Mouse (Mus musculus): ENCODE results near the gene Trim11. TPM values are rescaled to one million over a fixed set of nuclear protein-coding genes. Genes with fewer than 3 reads are reported as not detected.

The Trim11 gene
- polyA plus RNA-seq, 1 experiment from 2014 or later = 36.1 TPM

DNA sequence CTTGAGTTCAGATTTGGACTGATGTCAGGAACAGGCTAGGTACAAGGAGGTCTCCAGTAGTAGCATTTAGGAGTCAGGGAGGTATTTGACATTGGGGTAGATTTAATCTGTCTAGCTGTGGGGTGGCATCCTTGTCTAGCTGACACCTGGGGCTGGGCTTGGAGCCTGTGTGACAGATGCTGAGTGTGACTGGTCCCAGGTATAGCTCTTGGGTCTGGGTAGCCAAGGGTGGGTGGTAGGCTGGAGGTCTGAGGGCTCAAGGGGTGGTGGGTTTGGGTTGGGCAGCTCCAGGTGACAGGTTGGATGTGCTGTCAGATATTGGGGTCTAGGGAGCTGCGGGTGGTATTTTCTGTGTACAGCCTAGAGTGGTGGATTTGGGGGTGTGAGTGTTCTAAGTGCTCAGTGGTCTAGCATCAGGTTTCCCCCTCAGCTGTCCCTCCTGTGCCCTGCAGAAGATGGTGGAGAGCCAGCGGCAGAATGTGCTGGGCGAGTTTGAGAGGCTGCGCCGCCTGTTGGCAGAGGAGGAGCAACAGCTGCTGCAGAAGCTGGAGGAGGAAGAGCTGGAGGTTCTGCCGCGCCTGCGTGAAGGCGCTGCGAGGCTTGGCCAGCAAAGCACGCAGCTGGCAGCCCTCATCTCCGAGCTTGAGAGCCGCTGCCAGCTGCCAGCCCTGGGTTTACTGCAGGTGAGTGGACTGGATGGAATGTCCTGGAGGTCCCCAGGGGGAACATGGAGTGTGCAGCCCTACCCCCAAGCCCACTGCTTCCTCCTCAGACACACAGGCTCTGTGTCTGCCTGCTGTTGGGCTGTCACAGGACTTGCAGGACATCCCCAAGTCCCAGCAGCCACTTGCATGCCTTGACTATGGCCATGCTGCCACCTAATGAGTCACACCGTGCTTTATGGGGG lies 3.9 kb downstream of the Trim11 start:
- H3K4me2 ChIP-seq (ENCODE audit: low read length) = peak overlapping the region; percentile 13; the same call in 1 of the 2 replicates
- H3K27me3 ChIP-seq (ENCODE audit: control insufficient read depth, insufficient read depth, low read length) = no peaks in the 10 kb centered on the region
- H3K36me3 ChIP-seq (ENCODE audit: control insufficient read depth, insufficient read depth, low read length) = peaks cover 52% of the 10 kb centered on the region
- no peak for ATAC-seq (ENCODE audit: insufficient number of reproducible peaks, insufficient read depth, low FRiP score, low read depth)
- H3K27ac ChIP-seq (replicated peaks in 1 of 2; ENCODE audit: control insufficient read depth in 1 of 2, insufficient read depth in 1 of 2, low read depth in 2 of 2, low read length in 2 of 2) = peak overlapping the region in 1 of 2 experiments; percentile 69; a peak in 2 of 4 replicates
- WGBS = 44% methylated on average over 14 of the region's 14 CpGs
- H3K4me3 ChIP-seq (ENCODE audit: control insufficient read depth in 1 of 2, insufficient read depth in 1 of 2, low read depth in 1 of 2, low read length in 2 of 2) = no peak overlapping the region
- H3K9ac ChIP-seq (ENCODE audit: low read length) = peak overlapping the region; percentile 41
- no peaks in the 10 kb centered on the region for H3K9me3 ChIP-seq (ENCODE audit: control insufficient read depth, low read length)
- peaks cover 60 to 80% of the 10 kb centered on the region in 2 experiments for H3K4me1 ChIP-seq (ENCODE audit: control insufficient read depth in 2 of 2, insufficient read depth in 2 of 2, low read length in 2 of 2)

DNA sequence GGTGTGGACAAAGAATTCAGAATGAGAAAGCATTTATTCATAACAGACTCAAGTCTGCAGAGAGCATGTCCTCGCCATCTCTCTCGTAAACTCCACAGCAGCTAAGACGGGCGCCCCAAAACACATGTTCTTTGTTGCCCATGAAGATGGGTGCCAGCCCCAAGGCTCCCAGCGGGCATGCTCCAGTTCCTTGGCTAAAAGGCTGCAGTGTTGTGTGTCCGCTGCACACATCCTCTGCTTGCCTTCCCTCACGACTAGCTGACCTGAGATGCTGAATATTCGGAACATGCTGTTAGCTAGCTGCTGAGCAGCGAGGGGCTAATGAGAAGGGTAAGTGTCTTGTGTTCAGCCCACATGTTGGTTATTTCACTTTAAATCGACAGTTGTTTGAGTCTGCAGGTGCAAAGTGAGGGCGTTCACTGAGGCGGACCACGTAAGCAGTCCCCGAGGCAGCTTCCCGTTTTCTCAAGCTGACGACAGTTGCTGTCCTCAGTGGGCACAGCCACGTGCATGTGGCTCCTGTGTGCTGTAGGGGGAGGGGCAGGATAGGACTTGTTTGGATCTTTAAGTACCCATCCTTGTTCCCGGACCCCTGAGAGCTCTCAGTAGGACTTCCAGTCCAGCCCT lies 4.7 kb downstream of the Trim11 start:
- Histone ChIP-seq H3K27ac (replicated peaks in 1 of 2; ENCODE audit: control insufficient read depth in 1 of 2, insufficient read depth in 1 of 2, low read depth in 2 of 2, low read length in 2 of 2) (peak overlapping the region; percentile 10 to 69; a peak in 3 of 4 replicates), H3K27me3 (ENCODE audit: control insufficient read depth, insufficient read depth, low read length) (no peaks in the 10 kb centered on the region), H3K9ac (ENCODE audit: low read length) (peak overlapping the region; percentile 41), H3K4me3 (ENCODE audit: control insufficient read depth in 1 of 2, insufficient read depth in 1 of 2, low read depth in 1 of 2, low read length in 2 of 2) (no peak overlapping the region), H3K4me2 (ENCODE audit: low read length) (peak overlapping the region; percentile 13; the same call in 1 of the 2 replicates), H3K4me1 (ENCODE audit: control insufficient read depth in 2 of 2, insufficient read depth in 2 of 2, low read length in 2 of 2) (peaks cover 68 to 85% of the 10 kb centered on the region in 2 experiments), H3K9me3 (ENCODE audit: control insufficient read depth, low read length) (no peaks in the 10 kb centered on the region), H3K36me3 (ENCODE audit: control insufficient read depth, insufficient read depth, low read length) (peaks cover 60% of the 10 kb centered on the region)
- no peak for ATAC-seq (ENCODE audit: insufficient number of reproducible peaks, insufficient read depth, low FRiP score, low read depth)
- WGBS = 76% methylated on average over 18 of the region's 18 CpGs

DNA sequence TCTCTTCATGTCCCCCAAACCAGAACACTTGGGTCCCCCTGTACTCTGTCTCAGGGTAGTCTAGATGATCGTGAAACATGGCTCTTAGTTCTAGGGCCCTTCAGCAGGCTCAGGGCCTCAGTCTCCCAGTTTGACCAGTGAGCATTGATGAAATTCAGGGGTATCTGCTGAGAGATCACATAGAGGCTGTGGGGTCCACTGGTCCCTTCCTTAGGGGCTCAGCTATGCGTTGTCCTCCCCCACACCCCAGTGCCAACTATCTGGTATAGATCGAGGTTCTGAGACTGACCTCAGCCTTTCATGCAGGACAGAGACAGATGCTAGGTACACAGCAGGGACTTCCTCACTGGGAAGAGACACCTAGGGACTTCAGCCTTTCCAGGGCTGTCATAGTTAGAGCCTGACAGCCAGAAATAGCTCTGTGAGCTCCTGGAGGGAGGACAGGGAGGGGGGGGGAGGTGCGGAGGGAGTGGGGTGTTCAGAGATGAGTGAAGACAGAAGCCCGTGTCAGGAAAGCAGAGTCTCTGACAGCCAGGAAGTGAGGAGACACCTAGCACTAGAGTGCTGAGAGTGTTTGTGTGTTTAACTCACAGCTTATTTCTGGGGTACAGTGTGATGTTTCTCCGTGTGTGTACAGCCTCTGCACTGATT lies 5.9 kb downstream of the Trim11 start:
- H3K27me3 ChIP-seq (ENCODE audit: control insufficient read depth, insufficient read depth, low read length) = no peaks in the 10 kb centered on the region
- no peak overlapping the region for H3K4me3 ChIP-seq (ENCODE audit: control insufficient read depth in 1 of 2, insufficient read depth in 1 of 2, low read depth in 1 of 2, low read length in 2 of 2)
- peaks cover 72% of the 10 kb centered on the region for H3K36me3 ChIP-seq (ENCODE audit: control insufficient read depth, insufficient read depth, low read length)
- H3K9me3 ChIP-seq (ENCODE audit: control insufficient read depth, low read length) = no peaks in the 10 kb centered on the region
- 35% methylated on average over 6 of the region's 6 CpGs for WGBS
- peak overlapping the region; percentile 49 for H3K4me2 ChIP-seq (ENCODE audit: low read length)
- H3K27ac ChIP-seq (replicated peaks in 1 of 2; ENCODE audit: control insufficient read depth in 1 of 2, insufficient read depth in 1 of 2, low read depth in 2 of 2, low read length in 2 of 2) = peak overlapping the region; percentile 77 to 97
- peak overlapping the region; percentile 64 for H3K9ac ChIP-seq (ENCODE audit: low read length)
- H3K4me1 ChIP-seq (ENCODE audit: control insufficient read depth in 2 of 2, insufficient read depth in 2 of 2, low read length in 2 of 2) = peaks cover 78 to 95% of the 10 kb centered on the region in 2 experiments
- peak; percentile 66 for ATAC-seq (ENCODE audit: insufficient number of reproducible peaks, insufficient read depth, low FRiP score, low read depth)

DNA sequence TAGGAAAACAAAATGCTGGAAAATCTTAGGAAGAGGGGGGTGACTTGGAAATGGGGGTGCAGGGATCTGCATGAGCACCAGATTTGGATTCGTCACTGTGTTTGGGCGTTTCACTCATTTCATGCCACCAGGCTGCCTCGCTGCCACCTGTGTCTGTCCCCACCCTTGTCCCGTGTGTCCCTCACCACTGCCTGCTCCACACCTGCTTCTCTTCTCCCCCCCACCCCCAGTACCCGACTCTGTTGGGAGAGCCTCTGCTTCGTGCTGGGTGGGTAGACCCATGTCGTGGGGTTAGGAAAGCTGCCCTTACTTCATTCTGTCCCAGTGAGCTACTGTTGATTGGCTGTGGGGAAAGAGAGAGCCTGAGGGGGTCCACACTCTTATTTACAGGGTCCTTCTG lies 6.8 kb downstream of the Trim11 start:
- no peaks in the 10 kb centered on the region for H3K9me3 ChIP-seq (ENCODE audit: control insufficient read depth, low read length)
- peaks cover 81% of the 10 kb centered on the region for H3K36me3 ChIP-seq (ENCODE audit: control insufficient read depth, insufficient read depth, low read length)
- H3K4me3 ChIP-seq (ENCODE audit: control insufficient read depth in 1 of 2, insufficient read depth in 1 of 2, low read depth in 1 of 2, low read length in 2 of 2) = no peak overlapping the region
- no peaks in the 10 kb centered on the region for H3K27me3 ChIP-seq (ENCODE audit: control insufficient read depth, insufficient read depth, low read length)
- WGBS = 74% methylated on average over 7 of the region's 7 CpGs
- no peak for ATAC-seq (ENCODE audit: insufficient number of reproducible peaks, insufficient read depth, low FRiP score, low read depth)
- H3K4me1 ChIP-seq (ENCODE audit: control insufficient read depth in 2 of 2, insufficient read depth in 2 of 2, low read length in 2 of 2) = peaks cover 78 to 93% of the 10 kb centered on the region in 2 experiments
- peak overlapping the region; percentile 77 to 97 for H3K27ac ChIP-seq (replicated peaks in 1 of 2; ENCODE audit: control insufficient read depth in 1 of 2, insufficient read depth in 1 of 2, low read depth in 2 of 2, low read length in 2 of 2)
- peak overlapping the region; percentile 49 for H3K4me2 ChIP-seq (ENCODE audit: low read length)
- peak overlapping the region; percentile 64 for H3K9ac ChIP-seq (ENCODE audit: low read length)

DNA sequence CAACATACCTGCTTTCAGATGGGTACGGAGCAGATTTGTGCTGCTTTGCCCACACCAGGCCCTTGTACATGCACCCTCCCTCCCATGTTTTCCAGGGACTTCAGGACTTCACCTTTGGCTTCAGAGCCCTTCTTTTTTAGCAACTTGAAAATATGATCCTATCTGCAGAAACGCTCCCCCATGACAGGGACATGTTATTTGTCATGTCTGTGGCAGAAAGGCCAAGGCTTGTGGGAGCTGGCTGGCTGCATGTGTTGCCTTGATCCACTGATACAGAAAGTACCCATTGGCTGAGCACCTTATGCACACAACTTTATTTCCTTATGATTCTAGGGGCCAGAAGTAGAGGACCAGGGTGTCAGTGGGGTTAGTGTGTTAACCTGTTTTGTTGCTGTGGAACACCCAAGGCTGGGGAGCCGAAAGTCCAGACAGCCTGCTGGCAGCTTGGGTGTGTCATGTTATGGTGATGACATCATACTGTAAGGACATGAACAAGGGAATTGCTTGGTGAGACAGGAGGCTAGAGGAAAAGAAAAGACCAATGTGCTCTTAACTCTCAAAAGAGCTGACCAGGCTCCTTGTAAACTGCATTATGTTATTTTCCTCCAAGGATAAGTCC lies 7.5 kb downstream of the Trim11 start:
- Histone ChIP-seq H3K4me3 (ENCODE audit: control insufficient read depth in 1 of 2, insufficient read depth in 1 of 2, low read depth in 1 of 2, low read length in 2 of 2) (no peak overlapping the region), H3K27me3 (ENCODE audit: control insufficient read depth, insufficient read depth, low read length) (no peaks in the 10 kb centered on the region), H3K36me3 (ENCODE audit: control insufficient read depth, insufficient read depth, low read length) (peaks cover 87% of the 10 kb centered on the region), H3K4me2 (ENCODE audit: low read length) (no peak overlapping the region), H3K4me1 (ENCODE audit: control insufficient read depth in 2 of 2, insufficient read depth in 2 of 2, low read length in 2 of 2) (peaks cover 78 to 93% of the 10 kb centered on the region in 2 experiments), H3K9me3 (ENCODE audit: control insufficient read depth, low read length) (no peaks in the 10 kb centered on the region), H3K9ac (ENCODE audit: low read length) (peak overlapping the region; percentile 6; the same call in 1 of the 2 replicates), H3K27ac (replicated peaks in 1 of 2; ENCODE audit: control insufficient read depth in 1 of 2, insufficient read depth in 1 of 2, low read depth in 2 of 2, low read length in 2 of 2) (peak overlapping the region; percentile 77 to 97)
- 49% methylated on average over 3 of the region's 3 CpGs for WGBS
- ATAC-seq (ENCODE audit: insufficient number of reproducible peaks, insufficient read depth, low FRiP score, low read depth) = no peak

DNA sequence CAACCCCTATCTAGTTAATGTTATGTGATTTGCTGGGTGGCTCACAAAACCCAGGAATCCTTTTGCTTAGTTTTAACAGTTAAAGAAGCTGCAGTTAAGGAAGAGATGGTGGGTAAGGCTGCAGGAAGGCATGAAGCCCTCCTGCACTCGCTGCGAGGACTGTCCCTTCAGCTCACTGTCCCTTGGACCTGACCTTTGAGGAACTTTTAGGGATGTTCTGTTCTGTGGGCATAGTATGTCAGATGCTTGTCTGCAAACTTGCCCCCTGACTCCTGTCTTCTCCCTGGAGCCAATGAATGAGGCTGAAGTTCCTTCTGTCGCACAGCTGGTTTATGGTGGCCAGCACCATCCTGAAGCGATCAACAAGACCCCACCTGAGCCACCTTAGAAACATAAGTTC lies 11.3 kb downstream of the Trim11 start:
- Histone ChIP-seq H3K36me3 (ENCODE audit: control insufficient read depth, insufficient read depth, low read length) (peaks cover 71% of the 10 kb centered on the region), H3K4me3 (ENCODE audit: control insufficient read depth in 1 of 2, insufficient read depth in 1 of 2, low read depth in 1 of 2, low read length in 2 of 2) (no peak overlapping the region), H3K27ac (replicated peaks in 1 of 2; ENCODE audit: control insufficient read depth in 1 of 2, insufficient read depth in 1 of 2, low read depth in 2 of 2, low read length in 2 of 2) (peak overlapping the region in 1 of 2 experiments; percentile 97; a peak in 1 of 4 replicates), H3K27me3 (ENCODE audit: control insufficient read depth, insufficient read depth, low read length) (no peaks in the 10 kb centered on the region), H3K9me3 (ENCODE audit: control insufficient read depth, low read length) (no peaks in the 10 kb centered on the region), H3K4me2 (ENCODE audit: low read length) (no peak overlapping the region), H3K9ac (ENCODE audit: low read length) (peak overlapping the region; percentile 25; the same call in 1 of the 2 replicates), H3K4me1 (ENCODE audit: control insufficient read depth in 2 of 2, insufficient read depth in 2 of 2, low read length in 2 of 2) (peaks cover 76 to 96% of the 10 kb centered on the region in 2 experiments)
- no peak for ATAC-seq (ENCODE audit: insufficient number of reproducible peaks, insufficient read depth, low FRiP score, low read depth)
- 87% methylated on average over 4 of the region's 4 CpGs for WGBS

DNA sequence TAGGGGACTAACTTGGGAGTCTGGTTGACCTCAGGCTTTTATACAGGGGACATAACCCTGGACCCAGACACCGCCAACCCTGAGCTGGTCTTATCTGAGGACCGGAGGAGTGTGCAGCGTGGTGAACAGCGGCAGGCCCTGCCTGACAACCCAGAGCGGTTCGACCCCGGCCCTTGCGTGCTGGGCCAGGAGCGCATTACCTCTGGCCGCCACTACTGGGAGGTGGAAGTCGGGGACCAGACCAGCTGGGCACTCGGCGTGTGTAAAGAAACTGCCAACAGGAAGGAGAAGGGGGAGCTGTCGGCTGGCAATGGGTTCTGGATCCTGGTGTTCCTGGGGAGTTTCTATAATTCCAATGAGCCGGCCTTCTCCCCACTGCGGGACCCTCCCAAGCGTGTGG lies 12.2 kb downstream of the Trim11 start:
- Histone ChIP-seq H3K4me2 (ENCODE audit: low read length) (no peak overlapping the region), H3K4me3 (ENCODE audit: control insufficient read depth in 1 of 2, insufficient read depth in 1 of 2, low read depth in 1 of 2, low read length in 2 of 2) (no peak overlapping the region), H3K27me3 (ENCODE audit: control insufficient read depth, insufficient read depth, low read length) (no peaks in the 10 kb centered on the region), H3K9me3 (ENCODE audit: control insufficient read depth, low read length) (no peaks in the 10 kb centered on the region), H3K27ac (replicated peaks in 1 of 2; ENCODE audit: control insufficient read depth in 1 of 2, insufficient read depth in 1 of 2, low read depth in 2 of 2, low read length in 2 of 2) (peak overlapping the region; percentile 91 to 97), H3K4me1 (ENCODE audit: control insufficient read depth in 2 of 2, insufficient read depth in 2 of 2, low read length in 2 of 2) (peaks cover 75 to 96% of the 10 kb centered on the region in 2 experiments), H3K36me3 (ENCODE audit: control insufficient read depth, insufficient read depth, low read length) (peaks cover 66% of the 10 kb centered on the region), H3K9ac (ENCODE audit: low read length) (peak overlapping the region; percentile 27; the same call in 1 of the 2 replicates)
- 46% methylated on average over 17 of the region's 17 CpGs for WGBS
- ATAC-seq (ENCODE audit: insufficient number of reproducible peaks, insufficient read depth, low FRiP score, low read depth) = no peak

Data from heart, embryonic 14.5 days (tissue).